Mouse (Mus musculus): ENCODE measurements at regions not wholly inside any gene's neighbourhood (a gene's known extent, or its start where the extent isn't known, plus 50 kb on each side); places are given as distances from the start of the nearest gene placed in this dataset.
A peak's percentile ranks its signal among the peaks of the same experiment; 100 is the strongest.
"Not testable (repeated sequence)": the region's sequence is repeated elsewhere in the genome, so short reads cannot be mapped to it uniquely, and the experiment has no call there.

- ATAC-seq (replicated peaks; ENCODE audit: insufficient number of reproducible peaks, low FRiP score, low TSS enrichment, poor library complexity, severe bottlenecking) = no peak
Measured at GRCm38 (mm10) chr10:96394210-96394609, 222.6 kb upstream of the Btg1 start.

GRCm38 (mm10) chr10:96395017-96395416, 221.8 kb upstream of the Btg1 start:
- no peak for ATAC-seq (replicated peaks; ENCODE audit: insufficient number of reproducible peaks, low FRiP score, low TSS enrichment, poor library complexity, severe bottlenecking)

- ATAC-seq (replicated peaks; ENCODE audit: insufficient number of reproducible peaks, low FRiP score, low TSS enrichment, poor library complexity, severe bottlenecking) = no peak
Measured at GRCm38 (mm10) chr10:96397931-96398561, 218.8 kb upstream of the Btg1 start.

- peak; percentile 62 for ATAC-seq (replicated peaks; ENCODE audit: insufficient number of reproducible peaks, low FRiP score, low TSS enrichment, poor library complexity, severe bottlenecking)
Measured at GRCm38 (mm10) chr10:96398562-96399288, 218.1 kb upstream of the Btg1 start.

GRCm38 (mm10) chr10:96399636-96400400, 217.0 kb upstream of the Btg1 start:
- ATAC-seq (replicated peaks; ENCODE audit: insufficient number of reproducible peaks, low FRiP score, low TSS enrichment, poor library complexity, severe bottlenecking) = no peak

- ATAC-seq (replicated peaks; ENCODE audit: insufficient number of reproducible peaks, low FRiP score, low TSS enrichment, poor library complexity, severe bottlenecking) = peak; percentile 71
Measured at GRCm38 (mm10) chr10:96400793-96401192, 216.0 kb upstream of the Btg1 start.

GRCm38 (mm10) chr10:96406306-96406705, 210.5 kb upstream of the Btg1 start:
- no peak for ATAC-seq (replicated peaks; ENCODE audit: insufficient number of reproducible peaks, low FRiP score, low TSS enrichment, poor library complexity, severe bottlenecking)

GRCm38 (mm10) chr10:96407846-96408245, 209.0 kb upstream of the Btg1 start:
- ATAC-seq (replicated peaks; ENCODE audit: insufficient number of reproducible peaks, low FRiP score, low TSS enrichment, poor library complexity, severe bottlenecking) = no peak

GRCm38 (mm10) chr10:96408250-96408649, 208.6 kb upstream of the Btg1 start:
- ATAC-seq (replicated peaks; ENCODE audit: insufficient number of reproducible peaks, low FRiP score, low TSS enrichment, poor library complexity, severe bottlenecking) = no peak

- no peak for ATAC-seq (replicated peaks; ENCODE audit: insufficient number of reproducible peaks, low FRiP score, low TSS enrichment, poor library complexity, severe bottlenecking)
Measured at GRCm38 (mm10) chr10:96410028-96410427, 206.8 kb upstream of the Btg1 start.

GRCm38 (mm10) chr10:96414807-96415206, 202.0 kb upstream of the Btg1 start:
- no peak for ATAC-seq (replicated peaks; ENCODE audit: insufficient number of reproducible peaks, low FRiP score, low TSS enrichment, poor library complexity, severe bottlenecking)

GRCm38 (mm10) chr10:96421506-96421905, 195.3 kb upstream of the Btg1 start:
- ATAC-seq (replicated peaks; ENCODE audit: insufficient number of reproducible peaks, low FRiP score, low TSS enrichment, poor library complexity, severe bottlenecking) = not testable (repeated sequence)

GRCm38 (mm10) chr10:96427407-96427806, 189.4 kb upstream of the Btg1 start:
- no peak for ATAC-seq (replicated peaks; ENCODE audit: insufficient number of reproducible peaks, low FRiP score, low TSS enrichment, poor library complexity, severe bottlenecking)

GRCm38 (mm10) chr10:96430142-96430541, 186.7 kb upstream of the Btg1 start:
- ATAC-seq (replicated peaks; ENCODE audit: insufficient number of reproducible peaks, low FRiP score, low TSS enrichment, poor library complexity, severe bottlenecking) = 0 out of 2 replicates have a peak, but pooled peaks have one; percentile 66

- no peak for ATAC-seq (replicated peaks; ENCODE audit: insufficient number of reproducible peaks, low FRiP score, low TSS enrichment, poor library complexity, severe bottlenecking)
Measured at GRCm38 (mm10) chr10:96435109-96435508, 181.7 kb upstream of the Btg1 start.

- ATAC-seq (replicated peaks; ENCODE audit: insufficient number of reproducible peaks, low FRiP score, low TSS enrichment, poor library complexity, severe bottlenecking) = no peak
Measured at GRCm38 (mm10) chr10:96438398-96439103, 178.3 kb upstream of the Btg1 start.

- no peak for ATAC-seq (replicated peaks; ENCODE audit: insufficient number of reproducible peaks, low FRiP score, low TSS enrichment, poor library complexity, severe bottlenecking)
Measured at GRCm38 (mm10) chr10:96442165-96442564, 174.6 kb upstream of the Btg1 start.

- ATAC-seq (replicated peaks; ENCODE audit: insufficient number of reproducible peaks, low FRiP score, low TSS enrichment, poor library complexity, severe bottlenecking) = peak; percentile 90
Measured at GRCm38 (mm10) chr10:96450266-96450665, 166.5 kb upstream of the Btg1 start.

- ATAC-seq (replicated peaks; ENCODE audit: insufficient number of reproducible peaks, low FRiP score, low TSS enrichment, poor library complexity, severe bottlenecking) = no peak
Measured at GRCm38 (mm10) chr10:96454857-96455256, 161.9 kb upstream of the Btg1 start.

Data from monocyte, adult 5-6 weeks (primary cell).